Mouse (Mus musculus): ENCODE data around the gene Vmn1r197. TPM values are rescaled to one million over a fixed set of nuclear protein-coding genes. Genes with fewer than 3 reads are reported as not detected.
"Not testable (repeated sequence)": the region's sequence is repeated elsewhere in the genome, so short reads cannot be mapped to it uniquely, and the experiment has no call there.

Vmn1r197 gene
- polyA plus RNA-seq, 1 experiment: not detected

DNA sequence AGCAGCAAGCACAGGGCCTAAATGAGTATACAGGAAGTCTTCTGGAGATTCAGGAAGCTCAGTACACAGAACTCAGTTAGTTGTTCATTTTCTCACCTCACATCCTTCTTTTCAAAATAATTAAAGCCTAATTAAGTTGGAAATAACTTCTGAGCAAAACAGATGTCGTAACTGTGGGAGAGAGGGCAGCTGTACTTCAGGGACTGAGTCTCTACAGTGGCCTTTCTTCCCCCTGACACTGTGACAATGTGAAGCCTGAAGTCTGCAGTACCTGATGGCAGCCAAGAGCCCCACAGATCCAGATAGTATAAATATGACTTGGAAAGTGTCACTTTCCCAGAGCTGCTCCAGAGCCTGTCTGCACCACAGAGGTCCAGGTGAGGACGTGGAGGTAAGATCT is 55.1 kb downstream of the Vmn1r197 start, which contains the start of gene Vmn1r199:
Gene Vmn1r199 (plus strand): TSS at position 301 of the 400 bp plus-strand sequence.
- Histone ChIP-seq H3K4me3 (replicated peaks) (no peak within 1 kb of the TSS), H3K4me1 (no peaks in the 10 kb centered on the region), H3K9me3 (peaks cover 4% of the 10 kb centered on the region), H3K27me3 (replicated peaks) (no peaks in the 10 kb centered on the region), H3K36me3 (replicated peaks; ENCODE audit: low read length) (no peaks in the 10 kb centered on the region)
- TF ChIP-seq GATA1 (IDR thresholded peaks at IDR 0.05; ENCODE audit: borderline replicate concordance, low read length): no peak
- no peak for TF ChIP-seq FLI1 (IDR thresholded peaks at IDR 0.05; ENCODE audit: low read length)

DNA sequence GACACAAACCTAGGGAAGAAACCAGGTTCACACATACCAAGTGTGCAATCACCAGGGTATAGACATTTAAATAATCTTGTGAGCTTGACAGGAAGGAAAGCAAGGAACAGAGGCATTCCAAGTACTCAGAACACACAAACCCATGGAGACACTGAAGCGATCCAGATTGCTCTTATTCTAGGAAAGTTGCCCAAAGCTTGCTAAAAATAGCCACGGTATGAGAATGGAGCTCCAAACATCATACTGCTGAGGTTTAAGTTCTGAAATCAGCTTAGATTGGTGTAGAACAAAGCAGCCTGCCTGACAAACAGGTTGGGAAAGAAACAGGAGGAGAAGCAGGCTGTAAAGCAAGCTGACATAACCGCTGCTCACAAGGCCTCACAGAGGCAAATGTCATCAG is 56.7 kb downstream of the Vmn1r197 start:
- H3K4me1 ChIP-seq; H3K4me3 ChIP-seq (replicated peaks); H3K9me3 ChIP-seq; H3K36me3 ChIP-seq (replicated peaks; ENCODE audit: low read length); H3K27me3 ChIP-seq (replicated peaks): not testable (repeated sequence)

Other genes starting within 250 kb of the Vmn1r197 start
- not detected in 2 replicates for gene Vmn1r188, start 240.1 kb upstream of the Vmn1r197 start, polyA plus RNA-seq (2012; ENCODE audit: insufficient read depth, low replicate concordance)
- not detected in 2 replicates for gene Vmn1r189, start 218.8 kb upstream of the Vmn1r197 start, polyA plus RNA-seq (2012; ENCODE audit: insufficient read depth, low replicate concordance)
- not detected in 2 replicates for gene Vmn1r191, start 140.6 kb upstream of the Vmn1r197 start, polyA plus RNA-seq (2012; ENCODE audit: insufficient read depth, low replicate concordance)
- gene Vmn1r192, start 133.4 kb upstream of the Vmn1r197 start, polyA plus RNA-seq (2012; ENCODE audit: insufficient read depth, low replicate concordance): not detected in 2 replicates
- gene Vmn1r193, start 101.4 kb upstream of the Vmn1r197 start, polyA plus RNA-seq (2012; ENCODE audit: insufficient read depth, low replicate concordance): 0.03 TPM in 1 of 2 replicates, not detected in the other
- not detected in 2 replicates for gene Vmn1r194, start 80.4 kb upstream of the Vmn1r197 start, polyA plus RNA-seq (2012; ENCODE audit: insufficient read depth, low replicate concordance)
- gene Vmn1r195, start 54.1 kb upstream of the Vmn1r197 start, polyA plus RNA-seq (2012; ENCODE audit: insufficient read depth, low replicate concordance): not detected in 2 replicates
- gene Vmn1r196, start 34.7 kb upstream of the Vmn1r197 start, polyA plus RNA-seq (2012; ENCODE audit: insufficient read depth, low replicate concordance): 0.42 TPM in 1 of 2 replicates, not detected in the other
- gene Vmn1r198, start 25.8 kb downstream of the Vmn1r197 start, polyA plus RNA-seq (2012; ENCODE audit: insufficient read depth, low replicate concordance): not detected in 2 replicates
- gene Vmn1r199, start 55.2 kb downstream of the Vmn1r197 start, polyA plus RNA-seq (2012; ENCODE audit: insufficient read depth, low replicate concordance): not detected in 2 replicates
- gene Vmn1r200, start 65.8 kb downstream of the Vmn1r197 start, polyA plus RNA-seq (2012; ENCODE audit: insufficient read depth, low replicate concordance): not detected in 2 replicates
- gene Vmn1r201, start 147.3 kb downstream of the Vmn1r197 start, polyA plus RNA-seq (2012; ENCODE audit: insufficient read depth, low replicate concordance): not detected in 2 replicates
- gene Vmn1r202, start 180.8 kb downstream of the Vmn1r197 start, polyA plus RNA-seq (2012; ENCODE audit: insufficient read depth, low replicate concordance): 0.39 TPM in 1 of 2 replicates, not detected in the other
- not detected in 2 replicates for gene Vmn1r203, start 193.5 kb downstream of the Vmn1r197 start, polyA plus RNA-seq (2012; ENCODE audit: insufficient read depth, low replicate concordance)
- gene Vmn1r204, start 228.6 kb downstream of the Vmn1r197 start, polyA plus RNA-seq (2012; ENCODE audit: insufficient read depth, low replicate concordance): not detected in 2 replicates

Measured in megakaryocyte, embryonic 14.5 days (primary cell).